Mouse (Mus musculus): ENCODE results near the gene Kntc1.

- TF ChIP-seq CTCF (conservative IDR thresholded peaks at IDR 0.05; ENCODE audit: low read length) (no peak), NANOG (IDR thresholded peaks at IDR 0.05; ENCODE audit: borderline replicate concordance, low read length) (no peak), POU5F1 (IDR thresholded peaks at IDR 0.05; ENCODE audit: borderline replicate concordance, low read length) (no peak)
These were observed 71.7 kb downstream of the Kntc1 start for GRCm38 (mm10) chr5:123821264-123821571.
